Mouse (Mus musculus): ENCODE results near the gene Zfp827. TPM values are rescaled to one million over a fixed set of nuclear protein-coding genes. Genes with fewer than 3 reads are reported as not detected.
A peak's percentile ranks its signal among the peaks of the same experiment; 100 is the strongest.

Zfp827 gene
- polyA plus RNA-seq, 1 experiment from 2014 or later = 10.6 TPM

- peak overlapping the region; percentile 26; the same call in 1 of the 2 replicates for H3K4me3 ChIP-seq (ENCODE audit: low read depth, low read length)
- no peaks in the 10 kb centered on the region for H3K36me3 ChIP-seq (ENCODE audit: control insufficient read depth, insufficient read depth, low read length)
- H3K27ac ChIP-seq (ENCODE audit: low read depth) = peak overlapping the region; percentile 77
- ATAC-seq (replicated peaks; ENCODE audit: low FRiP score, low TSS enrichment, low read depth) (peak; percentile 63; the same call in 1 of the 2 replicates), DNase-seq (ENCODE audit: low spot score) (peak; percentile 77)
- WGBS = 6% methylated on average over 27 of the region's 27 CpGs
- H3K27me3 ChIP-seq (replicated peaks; ENCODE audit: control insufficient read depth, insufficient read depth, low read length) = no peaks in the 10 kb centered on the region
- peaks cover 24% of the 10 kb centered on the region for H3K4me1 ChIP-seq (replicated peaks; ENCODE audit: control insufficient read depth, insufficient read depth, low read length)
- H3K9ac ChIP-seq (ENCODE audit: low read length) = peak overlapping the region; percentile 34; the same call in 1 of the 2 replicates
- 0 out of 2 replicates have a peak, but pooled peaks cover 4% of the 10 kb centered on the region for H3K9me3 ChIP-seq (ENCODE audit: control insufficient read depth, low read length)
- H3K4me2 ChIP-seq (ENCODE audit: low read length) = peak overlapping the region; percentile 49
Measured at GRCm38 (mm10) chr8:79209641-79210358, 181.6 kb downstream of the Zfp827 start.

GRCm38 (mm10) chr8:79211630-79212029, 183.4 kb downstream of the Zfp827 start:
- Histone ChIP-seq H3K27me3 (replicated peaks; ENCODE audit: control insufficient read depth, insufficient read depth, low read length) (no peaks in the 10 kb centered on the region), H3K4me2 (ENCODE audit: low read length) (no peak overlapping the region), H3K4me3 (ENCODE audit: low read depth, low read length) (no peak overlapping the region), H3K27ac (ENCODE audit: low read depth) (no peak overlapping the region), H3K36me3 (ENCODE audit: control insufficient read depth, insufficient read depth, low read length) (no peaks in the 10 kb centered on the region), H3K9me3 (ENCODE audit: control insufficient read depth, low read length) (0 out of 2 replicates have a peak, but pooled peaks cover 4% of the 10 kb centered on the region), H3K4me1 (replicated peaks; ENCODE audit: control insufficient read depth, insufficient read depth, low read length) (peaks cover 24% of the 10 kb centered on the region), H3K9ac (ENCODE audit: low read length) (no peak overlapping the region)
- ATAC-seq (replicated peaks; ENCODE audit: low FRiP score, low TSS enrichment, low read depth) = no peak
- 68% methylated on average over 9 of the region's 9 CpGs for WGBS
- DNase-seq (ENCODE audit: low spot score) = no peak

- DNase-seq (ENCODE audit: low spot score) = no peak
Measured at GRCm38 (mm10) chr8:79222106-79222751, 194.0 kb downstream of the Zfp827 start.

GRCm38 (mm10) chr8:79222752-79223141, 194.5 kb downstream of the Zfp827 start:
- no peak overlapping the region for H3K27ac ChIP-seq (ENCODE audit: low read depth)
- no peaks in the 10 kb centered on the region for H3K4me1 ChIP-seq (replicated peaks; ENCODE audit: control insufficient read depth, insufficient read depth, low read length)
- H3K27me3 ChIP-seq (replicated peaks; ENCODE audit: control insufficient read depth, insufficient read depth, low read length) = no peaks in the 10 kb centered on the region
- DNase-seq (ENCODE audit: low spot score) = no peak
- no peaks in the 10 kb centered on the region for H3K36me3 ChIP-seq (ENCODE audit: control insufficient read depth, insufficient read depth, low read length)
- H3K9me3 ChIP-seq (ENCODE audit: control insufficient read depth, low read length) = no peaks in the 10 kb centered on the region
- no peak overlapping the region for H3K4me3 ChIP-seq (ENCODE audit: low read depth, low read length)
- H3K9ac ChIP-seq (ENCODE audit: low read length) = no peak overlapping the region
- WGBS = 61% methylated on average over 5 of the region's 5 CpGs
- no peak overlapping the region for H3K4me2 ChIP-seq (ENCODE audit: low read length)
- no peak for ATAC-seq (replicated peaks; ENCODE audit: low FRiP score, low TSS enrichment, low read depth)

More at GRCm38 (mm10) chr8:79222106-79222751, 194.0 kb downstream of the Zfp827 start:
- Histone ChIP-seq H3K4me2 (ENCODE audit: low read length) (no peak overlapping the region), H3K36me3 (ENCODE audit: control insufficient read depth, insufficient read depth, low read length) (no peaks in the 10 kb centered on the region), H3K9me3 (ENCODE audit: control insufficient read depth, low read length) (no peaks in the 10 kb centered on the region), H3K4me1 (replicated peaks; ENCODE audit: control insufficient read depth, insufficient read depth, low read length) (no peaks in the 10 kb centered on the region), H3K9ac (ENCODE audit: low read length) (no peak overlapping the region), H3K4me3 (ENCODE audit: low read depth, low read length) (no peak overlapping the region), H3K27ac (ENCODE audit: low read depth) (no peak overlapping the region), H3K27me3 (replicated peaks; ENCODE audit: control insufficient read depth, insufficient read depth, low read length) (no peaks in the 10 kb centered on the region)
- WGBS = 70% methylated on average over 5 of the region's 5 CpGs
- ATAC-seq (replicated peaks; ENCODE audit: low FRiP score, low TSS enrichment, low read depth) = no peak

GRCm38 (mm10) chr8:79224363-79224762, 196.1 kb downstream of the Zfp827 start:
- Histone ChIP-seq H3K27ac (ENCODE audit: low read depth) (no peak overlapping the region), H3K36me3 (ENCODE audit: control insufficient read depth, insufficient read depth, low read length) (no peaks in the 10 kb centered on the region), H3K27me3 (replicated peaks; ENCODE audit: control insufficient read depth, insufficient read depth, low read length) (no peaks in the 10 kb centered on the region), H3K9me3 (ENCODE audit: control insufficient read depth, low read length) (no peaks in the 10 kb centered on the region), H3K4me3 (ENCODE audit: low read depth, low read length) (no peak overlapping the region), H3K9ac (ENCODE audit: low read length) (no peak overlapping the region), H3K4me1 (replicated peaks; ENCODE audit: control insufficient read depth, insufficient read depth, low read length) (no peaks in the 10 kb centered on the region), H3K4me2 (ENCODE audit: low read length) (no peak overlapping the region)
- DNase-seq (ENCODE audit: low spot score) (no peak), ATAC-seq (replicated peaks; ENCODE audit: low FRiP score, low TSS enrichment, low read depth) (no peak)
- 87% methylated on average over 9 of the region's 9 CpGs for WGBS

GRCm38 (mm10) chr8:79225586-79225985, 197.3 kb downstream of the Zfp827 start:
- Histone ChIP-seq H3K4me2 (ENCODE audit: low read length) (no peak overlapping the region), H3K36me3 (ENCODE audit: control insufficient read depth, insufficient read depth, low read length) (no peaks in the 10 kb centered on the region), H3K27me3 (replicated peaks; ENCODE audit: control insufficient read depth, insufficient read depth, low read length) (no peaks in the 10 kb centered on the region), H3K9me3 (ENCODE audit: control insufficient read depth, low read length) (no peaks in the 10 kb centered on the region), H3K4me3 (ENCODE audit: low read depth, low read length) (no peak overlapping the region), H3K4me1 (replicated peaks; ENCODE audit: control insufficient read depth, insufficient read depth, low read length) (no peaks in the 10 kb centered on the region), H3K9ac (ENCODE audit: low read length) (no peak overlapping the region), H3K27ac (ENCODE audit: low read depth) (no peak overlapping the region)
- WGBS = 80% methylated on average over 7 of the region's 7 CpGs
- ATAC-seq (replicated peaks; ENCODE audit: low FRiP score, low TSS enrichment, low read depth) (no peak), DNase-seq (ENCODE audit: low spot score) (no peak)

- no peaks in the 10 kb centered on the region for H3K9me3 ChIP-seq (ENCODE audit: control insufficient read depth, low read length)
- no peaks in the 10 kb centered on the region for H3K27me3 ChIP-seq (replicated peaks; ENCODE audit: control insufficient read depth, insufficient read depth, low read length)
- no peaks in the 10 kb centered on the region for H3K36me3 ChIP-seq (ENCODE audit: control insufficient read depth, insufficient read depth, low read length)
- WGBS = 92% methylated on average over 3 of the region's 3 CpGs
- ATAC-seq (replicated peaks; ENCODE audit: low FRiP score, low TSS enrichment, low read depth) (no peak), DNase-seq (ENCODE audit: low spot score) (no peak)
- H3K4me1 ChIP-seq (replicated peaks; ENCODE audit: control insufficient read depth, insufficient read depth, low read length) = no peaks in the 10 kb centered on the region
- no peak overlapping the region for H3K9ac ChIP-seq (ENCODE audit: low read length)
- no peak overlapping the region for H3K4me2 ChIP-seq (ENCODE audit: low read length)
- no peak overlapping the region for H3K4me3 ChIP-seq (ENCODE audit: low read depth, low read length)
- H3K27ac ChIP-seq (ENCODE audit: low read depth) = no peak overlapping the region
Measured at GRCm38 (mm10) chr8:79226046-79226445, 197.8 kb downstream of the Zfp827 start.

GRCm38 (mm10) chr8:79227194-79227593, 199.0 kb downstream of the Zfp827 start:
- Histone ChIP-seq H3K4me3 (ENCODE audit: low read depth, low read length) (no peak overlapping the region), H3K9me3 (ENCODE audit: control insufficient read depth, low read length) (no peaks in the 10 kb centered on the region), H3K4me1 (replicated peaks; ENCODE audit: control insufficient read depth, insufficient read depth, low read length) (no peaks in the 10 kb centered on the region), H3K27me3 (replicated peaks; ENCODE audit: control insufficient read depth, insufficient read depth, low read length) (no peaks in the 10 kb centered on the region), H3K9ac (ENCODE audit: low read length) (no peak overlapping the region), H3K4me2 (ENCODE audit: low read length) (no peak overlapping the region), H3K36me3 (ENCODE audit: control insufficient read depth, insufficient read depth, low read length) (no peaks in the 10 kb centered on the region), H3K27ac (ENCODE audit: low read depth) (no peak overlapping the region)
- DNase-seq (ENCODE audit: low spot score) (no peak), ATAC-seq (replicated peaks; ENCODE audit: low FRiP score, low TSS enrichment, low read depth) (no peak)
- 80% methylated on average over 4 of the region's 4 CpGs for WGBS

All from intestine, embryonic 14.5 days (tissue).